Mouse (Mus musculus) frontal cortex, postnatal 14 days (tissue): ENCODE results near the gene Gja3.
"Not testable (repeated sequence)": the region's sequence is repeated elsewhere in the genome, so short reads cannot be mapped to it uniquely, and the experiment has no call there.

Experiments used
- DNase-seq, 2 experiments: peaks; one replicate each; pipeline ENCODE4 v3.0.0; 2022; ENCODE audit warnings: low spot score in 2 of 2

Gja3 gene

DNA sequence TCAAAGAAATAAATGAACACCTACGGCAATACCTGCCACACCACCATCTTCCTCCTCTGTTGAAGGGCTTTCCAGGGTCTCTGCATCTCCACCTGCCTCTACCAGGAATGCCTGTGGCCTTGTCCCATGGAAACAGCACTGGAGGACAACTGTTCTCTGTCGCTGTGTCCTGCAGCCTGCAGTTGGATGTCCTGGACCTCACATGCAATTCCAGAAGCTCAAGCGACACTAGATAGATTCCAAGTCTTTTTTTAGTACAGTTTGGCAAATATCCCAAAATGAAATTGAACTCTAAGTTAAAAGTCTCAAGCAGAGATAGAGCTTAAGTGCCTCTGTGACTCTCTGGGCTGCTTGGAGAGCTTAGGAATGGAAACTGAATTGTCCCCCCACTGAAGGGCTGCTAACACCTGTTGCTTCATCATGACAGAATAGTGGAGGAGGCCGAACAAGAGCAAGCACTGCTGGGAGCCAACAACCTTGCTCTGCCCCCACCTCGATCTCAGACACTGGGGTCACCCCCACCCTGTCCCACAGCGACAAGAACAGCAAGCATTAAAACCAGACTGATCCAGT, 22.9 kb downstream of the Gja3 start:
- no peak for DNase-seq

DNA sequence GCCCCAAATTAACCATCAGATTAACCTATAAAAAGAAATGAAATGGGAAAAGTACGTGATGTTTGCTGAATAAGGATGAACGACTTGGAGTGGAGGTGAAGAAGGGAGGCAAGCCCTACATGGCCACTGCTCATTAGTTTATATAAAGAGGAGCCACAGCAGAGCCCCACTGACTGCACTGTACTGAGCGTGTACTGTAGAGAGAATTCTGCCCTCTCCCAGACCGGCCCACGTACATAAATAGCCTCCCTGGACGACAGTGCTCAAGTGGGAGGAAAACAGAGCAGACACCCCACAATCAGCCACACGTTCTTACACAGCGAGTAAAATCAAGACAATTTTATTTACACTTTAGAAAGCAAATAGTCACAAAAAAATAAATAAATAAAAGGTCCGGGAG, 23.8 kb downstream of the Gja3 start:
- no peak for DNase-seq

DNA sequence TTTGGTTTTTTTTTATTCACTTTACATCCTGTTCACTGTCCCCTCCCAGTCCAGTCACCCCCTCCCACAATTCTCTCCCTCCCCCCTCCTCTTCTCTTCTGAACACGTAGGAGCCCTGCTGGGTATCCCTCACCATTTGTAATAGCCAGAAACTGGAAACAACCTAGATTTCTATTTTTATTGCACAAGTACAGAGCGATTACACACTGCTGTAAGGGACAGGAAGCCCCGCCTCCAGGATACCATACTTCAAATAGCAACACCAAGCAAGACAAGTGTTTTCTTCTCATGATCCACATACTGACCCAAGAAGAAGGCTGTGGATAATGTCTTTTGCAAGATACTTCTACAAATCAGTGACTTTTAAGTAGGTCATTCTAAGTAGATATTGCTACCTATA, 25.1 kb downstream of the Gja3 start:
- no peak for DNase-seq

DNA sequence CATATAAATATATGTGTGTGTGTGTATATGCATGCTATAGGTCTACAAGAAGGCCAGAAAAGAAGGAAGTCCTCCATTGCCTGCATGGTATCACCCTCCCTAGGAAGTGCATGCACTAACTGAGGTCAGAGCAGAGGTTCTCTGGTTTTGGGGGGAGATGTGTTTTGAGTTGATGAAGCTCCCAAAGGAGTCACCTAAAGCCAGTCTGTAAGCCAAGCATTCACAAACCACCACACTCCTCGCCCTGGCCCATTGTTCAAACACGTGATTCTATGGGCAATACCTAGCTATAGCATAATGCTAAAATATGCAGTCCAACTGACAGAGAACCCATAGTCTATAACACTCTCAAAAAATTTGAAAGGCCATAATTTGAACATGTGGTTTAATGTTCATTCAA, 39.5 kb downstream of the Gja3 start:
- no peak for DNase-seq

DNA sequence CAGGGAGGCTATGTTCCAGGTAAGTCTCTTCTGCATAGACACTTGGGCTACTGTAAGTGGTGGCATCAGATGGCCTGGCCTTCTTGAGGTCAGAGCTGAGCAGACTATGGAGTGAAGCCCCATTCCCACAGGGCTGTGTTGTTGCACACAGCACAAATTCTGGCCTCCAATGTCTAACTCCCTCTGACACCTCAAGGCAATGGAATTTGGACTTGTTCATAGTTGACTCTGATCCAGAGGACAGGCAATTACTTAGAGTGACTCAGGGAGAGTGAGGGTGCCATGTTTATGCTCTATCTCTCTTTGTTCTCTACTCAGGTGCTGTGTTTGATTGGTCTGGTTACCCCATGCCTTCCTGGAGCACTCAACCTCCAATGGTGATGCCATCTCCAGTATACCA, 41.1 kb downstream of the Gja3 start:
- DNase-seq: not testable (repeated sequence)

DNA sequence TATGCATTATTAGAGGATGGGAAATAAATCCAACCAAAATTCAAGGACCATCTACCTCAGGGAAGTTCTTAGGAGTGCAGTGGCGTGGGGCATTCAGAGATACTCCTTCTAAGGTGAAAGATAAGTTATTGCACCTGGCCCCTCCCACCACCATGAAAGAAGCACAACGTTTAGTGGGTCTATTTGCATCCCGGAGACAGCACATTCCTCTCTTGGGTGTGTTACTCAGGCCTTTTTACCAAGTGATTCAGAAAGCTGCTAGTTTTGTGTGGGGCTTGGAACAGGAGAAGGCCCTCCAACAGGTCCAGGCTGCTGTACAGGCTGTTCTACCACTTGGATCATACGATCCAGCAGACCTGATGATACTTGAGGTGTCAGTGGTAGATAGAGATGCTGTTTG, 69.3 kb downstream of the Gja3 start:
- DNase-seq: no peak
